Mouse (Mus musculus) olfactory bulb, adult 2 months (tissue): ENCODE results near the gene Sall4.

Source experiments
- CTCF ChIP-seq: fragments of 200-500 bp; IDR thresholded peaks from 2 replicates; pipeline ENCODE4 v1.5.1; 2012; ENCODE audit warnings: low read depth, mild to moderate bottlenecking, low read length, moderate library complexity; ENCODE audit not compliant: insufficient read depth
- POLR2A ChIP-seq: fragments of 200-500 bp; IDR thresholded peaks from 2 replicates; pipeline ENCODE4 v1.6.1; 2012; ENCODE audit warnings: mild to moderate bottlenecking, low read depth, low read length, moderate library complexity; ENCODE audit not compliant: insufficient read depth

GRCm38 (mm10) chr2:168809895-168810294 lies 42.2 kb upstream of the Sall4 start:
- TF ChIP-seq POLR2A = no peak
- TF ChIP-seq CTCF = no peak
